Mouse (Mus musculus) left cerebral cortex, adult 8-10 months (tissue): ENCODE results near the gene Gm17555. TPM values are rescaled to one million over a fixed set of nuclear protein-coding genes. Genes with fewer than 3 reads are reported as not detected.
"Not testable (repeated sequence)": the region's sequence is repeated elsewhere in the genome, so short reads cannot be mapped to it uniquely, and the experiment has no call there.

ENCODE experiments used
- DNase-seq, 2 experiments: peaks; one replicate each; pipeline ENCODE4 v3.0.0; 2022; ENCODE audit warnings: low spot score in 2 of 2
- total RNA-seq, 4 experiments: library from RNA; stranded (reverse); gene quantifications; 2 replicates each; pipeline ENCODE4 v1.2.4; 2022

Gene Gm17555
- not detected for total RNA-seq

- DNase-seq = not testable (repeated sequence)
Measured at GRCm38 (mm10) chr2:126214800-126215199, at the start of gene Gm17555. Gene Gm17555 (plus strand): TSS chr2:126215100.

- no peak for DNase-seq
Measured at GRCm38 (mm10) chr2:126165277-126166018, 49.5 kb upstream of the Gm17555 start.

- DNase-seq = no peak
Measured at GRCm38 (mm10) chr2:126166335-126166734, 48.6 kb upstream of the Gm17555 start.

- no peak for DNase-seq
Measured at GRCm38 (mm10) chr2:126166848-126167617, 47.9 kb upstream of the Gm17555 start.

GRCm38 (mm10) chr2:126171427-126171826 is 43.5 kb upstream of the Gm17555 start:
- no peak for DNase-seq

- DNase-seq = no peak
Measured at GRCm38 (mm10) chr2:126191306-126191705, 23.6 kb upstream of the Gm17555 start.

- DNase-seq = no peak
Measured at GRCm38 (mm10) chr2:126192129-126192528, 22.8 kb upstream of the Gm17555 start.

- DNase-seq = no peak
Measured at GRCm38 (mm10) chr2:126195631-126196356, 19.1 kb upstream of the Gm17555 start.

GRCm38 (mm10) chr2:126198971-126199370 is 15.9 kb upstream of the Gm17555 start:
- no peak for DNase-seq

GRCm38 (mm10) chr2:126211011-126211680 is 3.8 kb upstream of the Gm17555 start:
- DNase-seq = no peak

- DNase-seq = no peak
Measured at GRCm38 (mm10) chr2:126227581-126227980, 12.7 kb downstream of the Gm17555 start.

GRCm38 (mm10) chr2:126231731-126232130 is 16.8 kb downstream of the Gm17555 start:
- DNase-seq = no peak

GRCm38 (mm10) chr2:126236905-126237304 is 22.0 kb downstream of the Gm17555 start:
- DNase-seq = no peak

GRCm38 (mm10) chr2:126245446-126245845 is 30.5 kb downstream of the Gm17555 start:
- no peak for DNase-seq

- no peak for DNase-seq
Measured at GRCm38 (mm10) chr2:126248536-126248935, 33.6 kb downstream of the Gm17555 start.

GRCm38 (mm10) chr2:126252211-126252610 is 37.3 kb downstream of the Gm17555 start:
- DNase-seq = no peak

Other genes starting within 250 kb of the Gm17555 start
- under 1 TPM; 0.41 to 0.88 (median 0.73) TPM for gene Fgf7, start 180.4 kb upstream of the Gm17555 start, total RNA-seq
- gene Fam227b, start 63.1 kb upstream of the Gm17555 start, total RNA-seq = not detected
- 10 to 100 TPM; 10.5 to 14.1 (median 11.6) TPM for gene Dtwd1, start 63.0 kb upstream of the Gm17555 start, total RNA-seq